Mouse (Mus musculus): ENCODE results near the gene Dixdc1. TPM values are rescaled to one million over a fixed set of nuclear protein-coding genes. Genes with fewer than 3 reads are reported as not detected.
A peak's percentile ranks its signal among the peaks of the same experiment; 100 is the strongest.

Dixdc1 gene
- total and polyA plus RNA-seq, 3 experiments, result 0.07 TPM; not detected in 2

DNA sequence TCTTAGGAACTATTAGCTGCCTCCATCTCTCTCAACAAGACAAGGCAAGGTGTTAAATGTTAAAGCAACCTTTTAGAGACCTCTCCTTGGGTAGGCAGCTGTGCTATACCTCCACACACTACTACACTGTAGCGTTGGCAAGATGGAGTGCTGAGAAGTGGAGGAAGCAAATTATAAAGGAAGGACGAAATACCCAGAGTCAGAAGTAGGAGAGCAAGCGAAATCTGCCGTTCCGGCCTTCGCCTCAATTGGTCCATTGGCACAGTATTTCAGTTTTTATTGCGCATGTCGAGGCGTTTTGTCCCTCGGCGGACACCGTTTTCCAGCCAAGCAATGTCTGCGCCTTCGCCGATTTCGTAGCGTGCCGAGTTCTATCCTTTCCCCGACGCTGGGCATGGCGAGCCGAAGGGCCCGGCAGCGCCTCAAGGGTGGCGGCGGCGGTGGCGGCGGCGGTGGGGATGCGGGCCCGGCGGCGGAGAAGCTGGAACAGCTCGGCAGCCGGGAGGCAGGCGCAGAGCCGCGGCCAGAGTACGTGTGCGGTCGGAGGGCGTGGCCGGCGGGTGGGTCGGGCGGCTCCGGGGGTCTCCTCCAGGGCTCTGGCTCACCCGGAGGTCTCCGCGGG is 35.8 kb upstream of the Dixdc1 start, which contains the start of the genes Alg9 and 1110032A03Rik (continued):
- TF ChIP-seq CHD1 (IDR thresholded peaks at IDR 0.05; ENCODE audit: low read depth, low read length), result no peak
- no peak for TF ChIP-seq ZC3H11A (IDR thresholded peaks at IDR 0.05; ENCODE audit: low read depth, low read length)
- TF ChIP-seq MXI1 (IDR thresholded peaks at IDR 0.05; ENCODE audit: low read depth, low read length), result peak; percentile 36
- no peak for TF ChIP-seq MAX (IDR thresholded peaks at IDR 0.05; ENCODE audit: low read length)
- no peak for TF ChIP-seq E2F4 (IDR thresholded peaks at IDR 0.05; ENCODE audit: borderline replicate concordance, low read depth, low read length)
- TF ChIP-seq BHLHE40 (IDR thresholded peaks at IDR 0.05; ENCODE audit: borderline replicate concordance, low read depth, low read length), result no peak
- no peak for TF ChIP-seq MYB (IDR thresholded peaks at IDR 0.05; ENCODE audit: low read depth, low read length)
- no peak for TF ChIP-seq ZKSCAN1 (IDR thresholded peaks at IDR 0.05; ENCODE audit: low read depth, low read length)
- TF ChIP-seq EP300 (IDR thresholded peaks at IDR 0.05; ENCODE audit: low read depth in 1 of 2, low read length in 2 of 2), result peak in 1 of 2 experiments; percentile 23; a peak in 1 of 4 replicates
- TF ChIP-seq CTCF (IDR thresholded peaks at IDR 0.05 in 2 of 3, conservative IDR thresholded peaks at IDR 0.05 in 1 of 3; ENCODE audit: control insufficient read depth in 1 of 3, insufficient read depth in 1 of 3, low read depth in 2 of 3, low read length in 3 of 3, poor library complexity in 1 of 3, severe bottlenecking in 1 of 3), result no peak
- no peak for TF ChIP-seq MAZ (IDR thresholded peaks at IDR 0.05; ENCODE audit: low read depth, low read length)
- peak; percentile 59; the same call in 1 of the 2 replicates for TF ChIP-seq NRF1 (IDR thresholded peaks at IDR 0.05; ENCODE audit: insufficient read depth, low read depth, low read length, poor library complexity, severe bottlenecking)
- TF ChIP-seq USF1 (IDR thresholded peaks at IDR 0.05; ENCODE audit: low read depth, low read length), result no peak
- peak; percentile 57; the same call in 1 of the 2 replicates for TF ChIP-seq POLR2AphosphoS2 (IDR thresholded peaks at IDR 0.05; ENCODE audit: low read length)
- no peak for TF ChIP-seq CHD2 (IDR thresholded peaks at IDR 0.05; ENCODE audit: low read length)
- peak; percentile 69 for TF ChIP-seq SIN3A (IDR thresholded peaks at IDR 0.05; ENCODE audit: low read length)
- no peak for TF ChIP-seq TAL1 (IDR thresholded peaks at IDR 0.05; ENCODE audit: low read length)
- no peak for TF ChIP-seq SMC3 (IDR thresholded peaks at IDR 0.05; ENCODE audit: low read depth, low read length)
- TF ChIP-seq UBTF (IDR thresholded peaks at IDR 0.05; ENCODE audit: borderline replicate concordance, insufficient read depth, low read depth, low read length), result 0 out of 2 replicates have a peak, but pooled peaks have one; percentile 58
- TF ChIP-seq ETS1 (IDR thresholded peaks at IDR 0.05; ENCODE audit: low read depth, low read length), result no peak; the same call in 1 of the 2 replicates
- peak; percentile 61; the same call in 1 of the 2 replicates for TF ChIP-seq TBP (IDR thresholded peaks at IDR 0.05; ENCODE audit: low read depth, low read length)

DNA sequence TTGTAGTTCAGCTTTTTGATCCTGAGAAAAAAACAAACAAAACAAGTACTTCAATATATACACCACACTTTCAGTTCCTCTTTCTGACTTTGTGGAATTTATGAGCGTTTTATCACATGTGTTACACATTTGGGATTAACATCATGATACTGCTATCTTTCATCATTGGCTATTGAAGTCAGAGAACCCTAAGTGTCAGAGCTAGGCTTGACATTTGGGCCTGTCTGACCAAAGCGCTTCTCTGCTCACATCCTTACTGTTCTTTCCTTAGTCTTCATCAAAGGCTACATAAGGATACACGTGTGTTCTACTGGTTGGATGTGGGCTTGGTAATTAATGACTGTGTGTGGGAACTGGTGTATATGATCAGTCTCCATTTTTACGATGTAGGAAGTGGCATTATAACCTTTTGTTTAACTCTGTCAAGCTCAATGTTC is 34.7 kb upstream of the Dixdc1 start:
- Histone ChIP-seq H3K4me3 (ENCODE audit: control insufficient read depth in 1 of 2, insufficient read depth in 1 of 2, low read depth in 2 of 2, low read length in 2 of 2) (peak overlapping the region; percentile 55 to 95), H3K27ac (ENCODE audit: control insufficient read depth, low read depth, low read length) (peak overlapping the region; percentile 82), H3K4me1 (ENCODE audit: control insufficient read depth in 1 of 2, insufficient read depth in 2 of 2, low read length in 2 of 2) (peaks cover 0 to 12% of the 10 kb centered on the region in 2 experiments; a peak in 3 of 4 replicates), H3K27me3 (ENCODE audit: control insufficient read depth in 1 of 2, insufficient read depth in 2 of 2, low read length in 2 of 2) (no peaks in the 10 kb centered on the region), H3K9ac (ENCODE audit: control insufficient read depth, low read depth, low read length, poor library complexity, severe bottlenecking) (peak overlapping the region; percentile 88), H3K79me2 (ENCODE audit: control insufficient read depth, insufficient read depth, low read length, poor library complexity) (peaks cover 10% of the 10 kb centered on the region), H3K9me3 (replicated peaks; ENCODE audit: insufficient read depth, low read length) (no peaks in the 10 kb centered on the region), H3K36me3 (ENCODE audit: control insufficient read depth in 1 of 2, insufficient read depth in 2 of 2, low read length in 2 of 2) (peaks cover 0 to 17% of the 10 kb centered on the region in 2 experiments; a peak in 2 of 4 replicates)
- DNase-seq (ENCODE audit: low read depth, low spot score), result peak; percentile 83
- TF ChIP-seq JUND (IDR thresholded peaks at IDR 0.05; ENCODE audit: low read depth, low read length), result no peak
- TF ChIP-seq NRF1 (IDR thresholded peaks at IDR 0.05; ENCODE audit: insufficient read depth, low read depth, low read length, poor library complexity, severe bottlenecking), result no peak
- TF ChIP-seq ZNF384 (IDR thresholded peaks at IDR 0.05; ENCODE audit: low read depth, low read length), result no peak; the same call in 1 of the 2 replicates
- no peak for TF ChIP-seq MAFK (IDR thresholded peaks at IDR 0.05; ENCODE audit: borderline replicate concordance, low read depth, low read length)
- no peak; the same call in 1 of the 2 replicates for TF ChIP-seq BHLHE40 (IDR thresholded peaks at IDR 0.05; ENCODE audit: borderline replicate concordance, low read depth, low read length)
- TF ChIP-seq UBTF (IDR thresholded peaks at IDR 0.05; ENCODE audit: borderline replicate concordance, insufficient read depth, low read depth, low read length), result no peak
- TF ChIP-seq TAL1 (IDR thresholded peaks at IDR 0.05; ENCODE audit: low read length), result peak; percentile 49
- no peak for TF ChIP-seq ZC3H11A (IDR thresholded peaks at IDR 0.05; ENCODE audit: low read depth, low read length)
- no peak for TF ChIP-seq RAD21 (IDR thresholded peaks at IDR 0.05; ENCODE audit: low read depth, low read length)
- TF ChIP-seq MAZ (IDR thresholded peaks at IDR 0.05; ENCODE audit: low read depth, low read length), result no peak
- peak; percentile 93 for TF ChIP-seq GATA1 (IDR thresholded peaks at IDR 0.05; ENCODE audit: low read depth, low read length)
- no peak; the same call in 1 of the 2 replicates for TF ChIP-seq CHD2 (IDR thresholded peaks at IDR 0.05; ENCODE audit: low read length)
- no peak; the same call in none of the 2 replicates for TF ChIP-seq TBP (IDR thresholded peaks at IDR 0.05; ENCODE audit: low read depth, low read length)
- TF ChIP-seq ZMIZ1 (IDR thresholded peaks at IDR 0.05; ENCODE audit: low read depth, low read length), result no peak
- TF ChIP-seq USF1 (IDR thresholded peaks at IDR 0.05; ENCODE audit: low read depth, low read length), result no peak
- TF ChIP-seq TCF12 (IDR thresholded peaks at IDR 0.05; ENCODE audit: low read depth, low read length), result peak; percentile 84
- peak; percentile 83 for TF ChIP-seq ETS1 (IDR thresholded peaks at IDR 0.05; ENCODE audit: low read depth, low read length)
- no peak for TF ChIP-seq HCFC1 (IDR thresholded peaks at IDR 0.05; ENCODE audit: low read depth, low read length)
- TF ChIP-seq POLR2AphosphoS2 (IDR thresholded peaks at IDR 0.05; ENCODE audit: low read length), result peak; percentile 61; the same call in 1 of the 2 replicates
- TF ChIP-seq CTCF (IDR thresholded peaks at IDR 0.05 in 2 of 3, conservative IDR thresholded peaks at IDR 0.05 in 1 of 3; ENCODE audit: control insufficient read depth in 1 of 3, insufficient read depth in 1 of 3, low read depth in 2 of 3, low read length in 3 of 3, poor library complexity in 1 of 3, severe bottlenecking in 1 of 3), result no peak
- TF ChIP-seq RCOR1 (IDR thresholded peaks at IDR 0.05; ENCODE audit: low read depth, low read length), result no peak
- peak; percentile 78 for TF ChIP-seq MAX (IDR thresholded peaks at IDR 0.05; ENCODE audit: low read length)
